In genomic region chr3:122498528-122498927, GRCm38 (mm10) we compare ENCODE assay signal across 15 mouse cellular contexts.
DNase-seq lines count a peak whose midpoint lies in the region; ATAC-seq and TF ChIP-seq lines count a peak whose summit lies in the region.
"Had no signal": no experiment of that assay in that cellular context is flagged by ENCODE, and none has a peak within 500 bp of the region (broad histone marks: within the 10 kb centered on the region; RNA-seq: fewer than 3 reads in every experiment).

No protein-coding gene starts in this region.

- no peak for DNase-seq in hindbrain, embryonic 10.5 days (ENCODE audit: low spot score)
- no peak for DNase-seq in Patski (ENCODE audit: low read depth, low spot score)
- no peak for DNase-seq in stomach, postnatal 0 days (ENCODE audit: low spot score)
- DNase-seq in ovary, postnatal 14 days (ENCODE audit: low spot score) = no peak
- DNase-seq: cerebellum, postnatal 14 days; gastrocnemius, postnatal 36 days; kidney, adult 8-10 months; lung, adult 18-20 months; retina, postnatal 1 day had no signal

- no peak overlapping the region for H3K4me2 ChIP-seq in hindbrain, embryonic 12.5 days (replicated peaks)
- no peak overlapping the region for H3K4me2 ChIP-seq in stomach, postnatal 0 days (replicated peaks; ENCODE audit: low read depth)
- H3K4me2 ChIP-seq: liver, embryonic 11.5 days; stomach, embryonic 15.5 days had no signal

- H3K9me3 ChIP-seq in hindbrain, embryonic 10.5 days = no peaks in the 10 kb centered on the region
- no peaks in the 10 kb centered on the region for H3K9me3 ChIP-seq in hindbrain, embryonic 12.5 days (replicated peaks)
- no peaks in the 10 kb centered on the region for H3K9me3 ChIP-seq in stomach, postnatal 0 days (ENCODE audit: control insufficient read depth, low read length)
- H3K9me3 ChIP-seq: stomach, embryonic 15.5 days had no signal

- TF ChIP-seq CTCF in Patski (IDR thresholded peaks at IDR 0.05) = no peak
- no peak for TF ChIP-seq CTCF in embryonic fibroblast, embryonic 13.5 days (IDR thresholded peaks at IDR 0.05; ENCODE audit: borderline replicate concordance, insufficient read depth, low read length)
- TF ChIP-seq CTCF in stomach, postnatal 0 days (IDR thresholded peaks at IDR 0.05; ENCODE audit: low read depth) = no peak

- 0 out of 2 replicates have a peak overlapping the region, but pooled peaks have one; percentile 12 for H3K27ac ChIP-seq in hindbrain, embryonic 10.5 days
- H3K27ac ChIP-seq in hindbrain, embryonic 12.5 days = no peak overlapping the region
- peak overlapping the region; percentile 12; the same call in 1 of the 2 replicates for H3K27ac ChIP-seq in embryonic fibroblast, embryonic 13.5 days (ENCODE audit: insufficient read depth, low read length)
- H3K27ac ChIP-seq in stomach, postnatal 0 days (replicated peaks) = no peak overlapping the region
- H3K27ac ChIP-seq: stomach, embryonic 15.5 days had no signal

- peaks cover 33% of the 10 kb centered on the region for H3K4me1 ChIP-seq in hindbrain, embryonic 10.5 days (replicated peaks)
- peaks cover 8% of the 10 kb centered on the region for H3K4me1 ChIP-seq in hindbrain, embryonic 12.5 days
- peaks cover 12% of the 10 kb centered on the region; the same call in 1 of the 2 replicates for H3K4me1 ChIP-seq in embryonic fibroblast, embryonic 13.5 days (ENCODE audit: control insufficient read depth, insufficient read depth, low read length)
- H3K4me1 ChIP-seq in stomach, postnatal 0 days (replicated peaks; ENCODE audit: control insufficient read depth, insufficient read depth) = no peaks in the 10 kb centered on the region

- no peaks in the 10 kb centered on the region for H3K36me3 ChIP-seq in hindbrain, embryonic 10.5 days
- H3K36me3 ChIP-seq in hindbrain, embryonic 12.5 days = no peaks in the 10 kb centered on the region
- H3K36me3 ChIP-seq in stomach, postnatal 0 days (ENCODE audit: control insufficient read depth, insufficient read depth, low read length) = no peaks in the 10 kb centered on the region
- H3K36me3 ChIP-seq: stomach, embryonic 15.5 days had no signal

- TF ChIP-seq POLR2A in embryonic fibroblast, embryonic 13.5 days (IDR thresholded peaks at IDR 0.05; ENCODE audit: low read depth, low read length) = no peak

- no peak overlapping the region for H3K9ac ChIP-seq in hindbrain, embryonic 12.5 days
- H3K9ac ChIP-seq in stomach, postnatal 0 days (ENCODE audit: low read length) = no peak overlapping the region
- H3K9ac ChIP-seq: stomach, embryonic 15.5 days had no signal

- ATAC-seq in hindbrain, embryonic 12.5 days (ENCODE audit: low FRiP score) = no peak
- ATAC-seq in Patski = peak; percentile 52
- peak; percentile 30; the same call in 1 of the 2 replicates for ATAC-seq in stomach, postnatal 0 days (ENCODE audit: low FRiP score, low TSS enrichment)
- ATAC-seq in erythroblast, adult 5-6 weeks (replicated peaks; ENCODE audit: low FRiP score, poor library complexity, severe bottlenecking) = no peak
- ATAC-seq: midbrain, embryonic 16.5 days had no signal

- TF ChIP-seq EP300 in stomach, postnatal 0 days (optimal IDR thresholded peaks at IDR 0.05) = no peak

- in situ Hi-C loops in Patski (cut with MboI; ENCODE audit: low pct_unique_long_range_greater_than_20kb) = no loop called here

- no peaks in the 10 kb centered on the region for H3K27me3 ChIP-seq in hindbrain, embryonic 10.5 days (ENCODE audit: insufficient read depth, poor library complexity, severe bottlenecking)
- H3K27me3 ChIP-seq in hindbrain, embryonic 12.5 days = no peaks in the 10 kb centered on the region
- H3K27me3 ChIP-seq in Patski = no peaks in the 10 kb centered on the region
- no peaks in the 10 kb centered on the region for H3K27me3 ChIP-seq in stomach, postnatal 0 days (ENCODE audit: control insufficient read depth, insufficient read depth, low read length)
- H3K27me3 ChIP-seq: stomach, embryonic 15.5 days had no signal

- CTCF ChIA-PET in Patski (lab: Charles Lee) = interaction anchor here (1.3 to 4.1 kb wide), 7 partner anchors 9 to 329 kb away, joined by 3 to 24 read pairs (median 5); no protein-coding TSS in a partner anchor

- 86% methylated on average over 7 of the region's 7 CpGs for WGBS in hindbrain, embryonic 10.5 days
- WGBS in hindbrain, embryonic 12.5 days = 88% methylated on average over 7 of the region's 7 CpGs
- WGBS in stomach, postnatal 0 days = 69% methylated on average over 7 of the region's 7 CpGs

- no peak overlapping the region for H3K4me3 ChIP-seq in hindbrain, embryonic 10.5 days
- no peak overlapping the region for H3K4me3 ChIP-seq in hindbrain, embryonic 12.5 days
- H3K4me3 ChIP-seq in embryonic fibroblast, embryonic 13.5 days (ENCODE audit: insufficient read depth, low read length) = no peak overlapping the region
- no peak overlapping the region for H3K4me3 ChIP-seq in stomach, postnatal 0 days (ENCODE audit: low read depth, low read length)
- H3K4me3 ChIP-seq: stomach, embryonic 15.5 days had no signal

- POLR2A ChIA-PET in Patski (lab: Charles Lee) = interaction anchor here (1.0 to 1.9 kb wide), 2 partner anchors 10 to 15 kb away, joined by 3 to 6 read pairs; no protein-coding TSS in a partner anchor

Comparison
In these comparisons a context has a peak if more than half of its experiments do, and no peak if none do; other contexts are left out.
1. H3K27ac ChIP-seq: peak in hindbrain, embryonic 10.5 days (single experiment) and embryonic fibroblast, embryonic 13.5 days (single experiment); none in hindbrain, embryonic 12.5 days (single experiment) and stomach, postnatal 0 days (single experiment).
2. ATAC-seq: peak in Patski (single experiment) and stomach, postnatal 0 days (single experiment); none in hindbrain, embryonic 12.5 days (single experiment) and erythroblast, adult 5-6 weeks (single experiment).